Mouse (Mus musculus): Measurements from ENCODE around the gene Kctd6. TPM values are rescaled to one million over a fixed set of nuclear protein-coding genes. Genes with fewer than 3 reads are reported as not detected.

The Kctd6 gene
- polyA plus RNA-seq, 1 experiment from 2014 or later = 5.4 TPM

- Histone ChIP-seq H3K9me3 (ENCODE audit: control insufficient read depth, low read length) (no peaks in the 10 kb centered on the region), H3K36me3 (ENCODE audit: control insufficient read depth, insufficient read depth, low read length) (no peaks in the 10 kb centered on the region), H3K9ac (ENCODE audit: low read depth, low read length) (no peak overlapping the region), H3K27me3 (replicated peaks; ENCODE audit: control insufficient read depth, insufficient read depth, low read length) (no peaks in the 10 kb centered on the region), H3K27ac (ENCODE audit: low read depth, low read length) (no peak overlapping the region), H3K4me1 (ENCODE audit: control insufficient read depth, insufficient read depth, low read depth, low read length) (no peaks in the 10 kb centered on the region), H3K4me3 (ENCODE audit: low read length) (no peak overlapping the region), H3K4me2 (ENCODE audit: low read length) (no peak overlapping the region)
- ATAC-seq = no peak
- 71% methylated on average over 6 of the region's 6 CpGs for WGBS
These were observed 42.1 kb downstream of the Kctd6 start for GRCm38 (mm10) chr14:8256072-8256471.

- Histone ChIP-seq H3K27me3 (replicated peaks; ENCODE audit: control insufficient read depth, insufficient read depth, low read length) (no peaks in the 10 kb centered on the region), H3K4me1 (ENCODE audit: control insufficient read depth, insufficient read depth, low read depth, low read length) (no peaks in the 10 kb centered on the region), H3K36me3 (ENCODE audit: control insufficient read depth, insufficient read depth, low read length) (no peaks in the 10 kb centered on the region), H3K4me3 (ENCODE audit: low read length) (no peak overlapping the region), H3K9me3 (ENCODE audit: control insufficient read depth, low read length) (no peaks in the 10 kb centered on the region), H3K9ac (ENCODE audit: low read depth, low read length) (no peak overlapping the region), H3K4me2 (ENCODE audit: low read length) (no peak overlapping the region), H3K27ac (ENCODE audit: low read depth, low read length) (no peak overlapping the region)
- 72% methylated on average over 5 of the region's 5 CpGs for WGBS
- ATAC-seq = no peak
These were observed 42.9 kb downstream of the Kctd6 start for GRCm38 (mm10) chr14:8256881-8257280.

GRCm38 (mm10) chr14:8257521-8258334 is 43.8 kb downstream of the Kctd6 start:
- H3K4me1 ChIP-seq (ENCODE audit: control insufficient read depth, insufficient read depth, low read depth, low read length) = no peaks in the 10 kb centered on the region
- WGBS = 53% methylated on average over 7 of the region's 7 CpGs
- no peak overlapping the region for H3K9ac ChIP-seq (ENCODE audit: low read depth, low read length)
- H3K36me3 ChIP-seq (ENCODE audit: control insufficient read depth, insufficient read depth, low read length) = no peaks in the 10 kb centered on the region
- H3K27ac ChIP-seq (ENCODE audit: low read depth, low read length) = no peak overlapping the region
- no peak overlapping the region for H3K4me2 ChIP-seq (ENCODE audit: low read length)
- no peaks in the 10 kb centered on the region for H3K27me3 ChIP-seq (replicated peaks; ENCODE audit: control insufficient read depth, insufficient read depth, low read length)
- no peaks in the 10 kb centered on the region for H3K9me3 ChIP-seq (ENCODE audit: control insufficient read depth, low read length)
- no peak overlapping the region for H3K4me3 ChIP-seq (ENCODE audit: low read length)
- 0 out of 2 replicates have a peak, but pooled peaks have one; percentile 38 for ATAC-seq

GRCm38 (mm10) chr14:8258335-8258627 is 44.3 kb downstream of the Kctd6 start:
- Histone ChIP-seq H3K4me1 (ENCODE audit: control insufficient read depth, insufficient read depth, low read depth, low read length) (no peaks in the 10 kb centered on the region), H3K4me3 (ENCODE audit: low read length) (no peak overlapping the region), H3K9me3 (ENCODE audit: control insufficient read depth, low read length) (no peaks in the 10 kb centered on the region), H3K27ac (ENCODE audit: low read depth, low read length) (no peak overlapping the region), H3K36me3 (ENCODE audit: control insufficient read depth, insufficient read depth, low read length) (no peaks in the 10 kb centered on the region), H3K27me3 (replicated peaks; ENCODE audit: control insufficient read depth, insufficient read depth, low read length) (no peaks in the 10 kb centered on the region), H3K4me2 (ENCODE audit: low read length) (no peak overlapping the region), H3K9ac (ENCODE audit: low read depth, low read length) (no peak overlapping the region)
- ATAC-seq = 0 out of 2 replicates have a peak, but pooled peaks have one; percentile 34
- 34% methylated on average over 3 of the region's 3 CpGs for WGBS

GRCm38 (mm10) chr14:8258752-8259151 is 44.8 kb downstream of the Kctd6 start:
- Histone ChIP-seq H3K36me3 (ENCODE audit: control insufficient read depth, insufficient read depth, low read length) (no peaks in the 10 kb centered on the region), H3K27me3 (replicated peaks; ENCODE audit: control insufficient read depth, insufficient read depth, low read length) (no peaks in the 10 kb centered on the region), H3K4me2 (ENCODE audit: low read length) (no peak overlapping the region), H3K27ac (ENCODE audit: low read depth, low read length) (no peak overlapping the region), H3K4me1 (ENCODE audit: control insufficient read depth, insufficient read depth, low read depth, low read length) (no peaks in the 10 kb centered on the region), H3K9me3 (ENCODE audit: control insufficient read depth, low read length) (no peaks in the 10 kb centered on the region), H3K4me3 (ENCODE audit: low read length) (no peak overlapping the region), H3K9ac (ENCODE audit: low read depth, low read length) (no peak overlapping the region)
- no peak for ATAC-seq
- 81% methylated on average over 3 of the region's 3 CpGs for WGBS

- no peaks in the 10 kb centered on the region for H3K9me3 ChIP-seq (ENCODE audit: control insufficient read depth, low read length)
- no peaks in the 10 kb centered on the region for H3K4me1 ChIP-seq (ENCODE audit: control insufficient read depth, insufficient read depth, low read depth, low read length)
- H3K4me3 ChIP-seq (ENCODE audit: low read length) = no peak within 1 kb of the TSS
- no peaks in the 10 kb centered on the region for H3K36me3 ChIP-seq (ENCODE audit: control insufficient read depth, insufficient read depth, low read length)
- ATAC-seq = no peak
- no peak within 1 kb of the TSS for H3K4me2 ChIP-seq (ENCODE audit: low read length)
- no peak within 1 kb of the TSS for H3K9ac ChIP-seq (ENCODE audit: low read depth, low read length)
- no peaks in the 10 kb centered on the region for H3K27me3 ChIP-seq (replicated peaks; ENCODE audit: control insufficient read depth, insufficient read depth, low read length)
- H3K27ac ChIP-seq (ENCODE audit: low read depth, low read length) = no peak within 1 kb of the TSS
- 90% methylated on average over 3 of the region's 3 CpGs for WGBS
These were observed 45.2 kb downstream of the Kctd6 start, which contains the start of gene Acox2 for GRCm38 (mm10) chr14:8259166-8259565. TSS of gene Acox2 (minus strand) at chr14:8259353.

- ATAC-seq = no peak
- WGBS = 83% methylated on average over 5 of the region's 5 CpGs
- no peak overlapping the region for H3K27ac ChIP-seq (ENCODE audit: low read depth, low read length)
- H3K4me1 ChIP-seq (ENCODE audit: control insufficient read depth, insufficient read depth, low read depth, low read length) = no peaks in the 10 kb centered on the region
- H3K9me3 ChIP-seq (ENCODE audit: control insufficient read depth, low read length) = no peaks in the 10 kb centered on the region
- H3K36me3 ChIP-seq (ENCODE audit: control insufficient read depth, insufficient read depth, low read length) = no peaks in the 10 kb centered on the region
- H3K4me2 ChIP-seq (ENCODE audit: low read length) = no peak overlapping the region
- no peak overlapping the region for H3K9ac ChIP-seq (ENCODE audit: low read depth, low read length)
- H3K27me3 ChIP-seq (replicated peaks; ENCODE audit: control insufficient read depth, insufficient read depth, low read length) = no peaks in the 10 kb centered on the region
- no peak overlapping the region for H3K4me3 ChIP-seq (ENCODE audit: low read length)
These were observed 46.3 kb downstream of the Kctd6 start for GRCm38 (mm10) chr14:8260214-8260613.

- no peak overlapping the region for H3K9ac ChIP-seq (ENCODE audit: low read depth, low read length)
- H3K27me3 ChIP-seq (replicated peaks; ENCODE audit: control insufficient read depth, insufficient read depth, low read length) = no peaks in the 10 kb centered on the region
- H3K4me1 ChIP-seq (ENCODE audit: control insufficient read depth, insufficient read depth, low read depth, low read length) = no peaks in the 10 kb centered on the region
- no peaks in the 10 kb centered on the region for H3K9me3 ChIP-seq (ENCODE audit: control insufficient read depth, low read length)
- no peak overlapping the region for H3K4me3 ChIP-seq (ENCODE audit: low read length)
- no peak overlapping the region for H3K4me2 ChIP-seq (ENCODE audit: low read length)
- H3K36me3 ChIP-seq (ENCODE audit: control insufficient read depth, insufficient read depth, low read length) = no peaks in the 10 kb centered on the region
- 49% methylated on average over 1 of the region's 1 CpGs for WGBS
- H3K27ac ChIP-seq (ENCODE audit: low read depth, low read length) = no peak overlapping the region
- no peak for ATAC-seq
These were observed 48.3 kb downstream of the Kctd6 start for GRCm38 (mm10) chr14:8262242-8262641.

- Histone ChIP-seq H3K4me1 (ENCODE audit: control insufficient read depth, insufficient read depth, low read depth, low read length) (no peaks in the 10 kb centered on the region), H3K27ac (ENCODE audit: low read depth, low read length) (no peak overlapping the region), H3K9ac (ENCODE audit: low read depth, low read length) (no peak overlapping the region), H3K27me3 (replicated peaks; ENCODE audit: control insufficient read depth, insufficient read depth, low read length) (no peaks in the 10 kb centered on the region), H3K9me3 (ENCODE audit: control insufficient read depth, low read length) (no peaks in the 10 kb centered on the region), H3K4me3 (ENCODE audit: low read length) (no peak overlapping the region), H3K4me2 (ENCODE audit: low read length) (no peak overlapping the region), H3K36me3 (ENCODE audit: control insufficient read depth, insufficient read depth, low read length) (no peaks in the 10 kb centered on the region)
- WGBS = 98% methylated on average over 1 of the region's 1 CpGs
- no peak for ATAC-seq
These were observed 50.4 kb downstream of the Kctd6 start for GRCm38 (mm10) chr14:8264378-8264777.

Measured in hindbrain, embryonic 16.5 days (tissue).